Mouse (Mus musculus): ENCODE results near the gene Ccdc71. TPM values are rescaled to one million over a fixed set of nuclear protein-coding genes. Genes with fewer than 3 reads are reported as not detected.

Ccdc71 gene
- total and polyA plus RNA-seq, 3 experiments, result 14.5 to 33.0 (median 16.1) TPM

DNA sequence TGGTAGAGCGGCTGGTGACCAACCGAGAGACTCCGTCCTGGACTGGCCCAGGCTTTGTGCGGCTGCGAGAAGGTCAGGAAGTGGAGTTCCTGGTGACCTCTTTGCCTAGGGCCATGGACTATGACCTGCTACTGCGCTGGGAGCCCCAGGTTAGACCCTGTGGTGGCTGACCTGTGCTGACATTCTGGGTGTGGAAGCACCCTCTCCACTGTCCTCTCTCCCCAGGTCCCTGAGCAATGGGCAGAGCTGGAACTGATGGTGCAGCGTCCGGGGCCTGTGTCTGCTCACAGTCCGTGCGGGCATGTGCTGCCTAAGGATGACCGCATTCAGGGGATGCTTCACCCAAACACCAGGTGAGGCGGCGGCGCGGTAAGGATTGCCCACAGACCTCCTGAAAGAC, 23.7 kb downstream of the Ccdc71 start:
- dilution Hi-C loops (cut with MboI; ENCODE audit: extremely low pct_ligation_motif_present, extremely low pct_unique_long_range_greater_than_20kb, low sequenced_read_pairs) (no loop called here), in situ Hi-C loops (cut with MboI; ENCODE audit: low pct_ligation_motif_present, low pct_unique_long_range_greater_than_20kb, low sequenced_read_pairs) (no loop called here)
- TF ChIP-seq POLR2A (IDR thresholded peaks at IDR 0.05; ENCODE audit: low read depth, low read length) (no peak), KAT2A (IDR thresholded peaks at IDR 0.05; ENCODE audit: insufficient replicate concordance, low read length) (no peak), MEF2A (IDR thresholded peaks at IDR 0.05; ENCODE audit: borderline replicate concordance, low read depth, low read length) (no peak), MXI1 (IDR thresholded peaks at IDR 0.05; ENCODE audit: low read depth, low read length) (no peak), CTCF (conservative IDR thresholded peaks at IDR 0.05 in 1 of 2, IDR thresholded peaks at IDR 0.05 in 1 of 2; ENCODE audit: low read depth in 2 of 2, low read length in 2 of 2) (no peak), SIN3A (IDR thresholded peaks at IDR 0.05; ENCODE audit: low read length) (no peak), CHD1 (IDR thresholded peaks at IDR 0.05; ENCODE audit: low read depth, low read length) (no peak), MAFK (IDR thresholded peaks at IDR 0.05; ENCODE audit: insufficient replicate concordance, low read length) (no peak), ELF1 (IDR thresholded peaks at IDR 0.05; ENCODE audit: low read depth, low read length) (no peak), NRF1 (IDR thresholded peaks at IDR 0.05; ENCODE audit: low read depth, low read length) (no peak), JUN (IDR thresholded peaks at IDR 0.05; ENCODE audit: insufficient read depth, low read depth, low read length) (no peak), ETS1 (conservative IDR thresholded peaks at IDR 0.05; ENCODE audit: low read depth, low read length) (no peak), ZC3H11A (IDR thresholded peaks at IDR 0.05; ENCODE audit: low read depth, low read length) (no peak), POLR2AphosphoS2 (IDR thresholded peaks at IDR 0.05; ENCODE audit: low read depth, low read length) (no peak), ZMIZ1 (IDR thresholded peaks at IDR 0.05; ENCODE audit: low read depth, low read length) (no peak), CHD2 (IDR thresholded peaks at IDR 0.05; ENCODE audit: low read length) (no peak)
- Histone ChIP-seq H3K4me2 (ENCODE audit: insufficient read depth, low read depth, poor library complexity, severe bottlenecking) (no peak overlapping the region), H3K27me3 (replicated peaks) (peaks cover 6% of the 10 kb centered on the region), H3K4me1 (ENCODE audit: control insufficient read depth in 1 of 2, insufficient read depth in 2 of 2) (peaks cover under 1% of the 10 kb centered on the region in 2 experiments; a peak in 2 of 4 replicates), H3K4me3 (replicated peaks in 1 of 3; ENCODE audit: low read depth in 2 of 3, low read length in 2 of 3, poor library complexity in 1 of 3) (no peak overlapping the region), H3K36me3 (replicated peaks in 1 of 2; ENCODE audit: control insufficient read depth in 1 of 2, insufficient read depth in 1 of 2, low read length in 1 of 2) (no peaks in the 10 kb centered on the region), H3K9me3 (replicated peaks; ENCODE audit: low read length) (no peaks in the 10 kb centered on the region), H3K9ac (ENCODE audit: insufficient read depth, low read depth) (no peak overlapping the region), H3K27ac (ENCODE audit: insufficient read depth, low read depth) (no peak overlapping the region), H3K79me2 (replicated peaks; ENCODE audit: control insufficient read depth, extremely low read depth, insufficient read depth, poor library complexity, severe bottlenecking) (no peaks in the 10 kb centered on the region)
- DNase-seq (ENCODE audit: extremely low read depth), result no peak

DNA sequence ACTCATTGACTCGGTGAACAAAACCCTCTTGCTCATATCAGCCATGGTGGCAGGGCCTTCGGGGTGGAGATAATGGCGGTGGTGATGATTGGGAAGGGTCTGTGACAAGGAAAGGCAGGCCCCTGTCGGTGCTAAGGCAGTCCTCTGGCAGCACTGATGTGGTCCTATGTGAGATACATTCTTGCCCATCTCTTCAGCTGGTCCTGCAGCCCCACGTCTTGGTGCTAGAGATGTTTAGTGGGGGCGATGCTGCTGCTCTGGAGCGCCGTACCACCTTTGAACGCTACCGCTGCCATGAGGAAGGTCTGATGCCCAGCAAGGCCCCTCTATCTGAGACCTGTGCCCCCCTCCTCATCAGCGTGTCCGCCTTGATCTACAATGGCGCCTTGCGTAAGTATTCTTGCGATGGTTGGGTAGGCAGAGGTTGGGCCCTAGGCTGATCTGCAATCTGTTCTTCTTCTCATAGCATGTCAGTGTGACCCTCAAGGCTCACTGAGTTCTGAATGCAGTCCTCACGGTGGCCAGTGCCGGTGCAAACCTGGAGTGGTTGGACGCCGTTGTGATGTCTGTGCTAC, 25.1 kb downstream of the Ccdc71 start:
- in situ Hi-C loops (cut with MboI; ENCODE audit: low pct_ligation_motif_present, low pct_unique_long_range_greater_than_20kb, low sequenced_read_pairs) (no loop called here), dilution Hi-C loops (cut with MboI; ENCODE audit: extremely low pct_ligation_motif_present, extremely low pct_unique_long_range_greater_than_20kb, low sequenced_read_pairs) (no loop called here)
- no peaks in the 10 kb centered on the region for H3K9me3 ChIP-seq (replicated peaks; ENCODE audit: low read length)
- no peak overlapping the region for H3K4me2 ChIP-seq (ENCODE audit: insufficient read depth, low read depth, poor library complexity, severe bottlenecking)
- TF ChIP-seq CTCF (conservative IDR thresholded peaks at IDR 0.05 in 1 of 2, IDR thresholded peaks at IDR 0.05 in 1 of 2; ENCODE audit: low read depth in 2 of 2, low read length in 2 of 2) (no peak), USF1 (IDR thresholded peaks at IDR 0.05; ENCODE audit: low read depth, low read length) (no peak), USF2 (conservative IDR thresholded peaks at IDR 0.05; ENCODE audit: low read depth, low read length) (no peak), BHLHE40 (IDR thresholded peaks at IDR 0.05; ENCODE audit: low read depth, low read length) (no peak), TCF12 (IDR thresholded peaks at IDR 0.05; ENCODE audit: low read depth, low read length) (no peak), NRF1 (IDR thresholded peaks at IDR 0.05; ENCODE audit: low read depth, low read length) (no peak), SIN3A (IDR thresholded peaks at IDR 0.05; ENCODE audit: low read length) (no peak), MAX (IDR thresholded peaks at IDR 0.05; ENCODE audit: low read length) (no peak)
- DNase-seq (ENCODE audit: extremely low read depth), result no peak
- no peaks in the 10 kb centered on the region for H3K79me2 ChIP-seq (replicated peaks; ENCODE audit: control insufficient read depth, extremely low read depth, insufficient read depth, poor library complexity, severe bottlenecking)
- H3K4me1 ChIP-seq (ENCODE audit: control insufficient read depth in 1 of 2, insufficient read depth in 2 of 2), result peaks cover 6 to 13% of the 10 kb centered on the region in 2 experiments
- no peak overlapping the region for H3K27ac ChIP-seq (ENCODE audit: insufficient read depth, low read depth)
- H3K27me3 ChIP-seq (replicated peaks), result peaks cover 6% of the 10 kb centered on the region
- H3K36me3 ChIP-seq (replicated peaks in 1 of 2; ENCODE audit: control insufficient read depth in 1 of 2, insufficient read depth in 1 of 2, low read length in 1 of 2), result no peaks in the 10 kb centered on the region
- H3K4me3 ChIP-seq (replicated peaks in 1 of 3; ENCODE audit: low read depth in 2 of 3, low read length in 2 of 3, poor library complexity in 1 of 3), result no peak overlapping the region
- H3K9ac ChIP-seq (ENCODE audit: insufficient read depth, low read depth), result no peak overlapping the region
